Mouse (Mus musculus) c-Kit-positive CD71-negative TER-119-negative erythroid progenitor cells, embryonic 14.5 days (primary cell): ENCODE data around the gene Fmr1.
"Not testable (repeated sequence)": the region's sequence is repeated elsewhere in the genome, so short reads cannot be mapped to it uniquely, and the experiment has no call there.

Experiments
- DNase-seq: peaks from one replicate; pipeline ENCODE4 v3.0.0-alpha.2; 2013; ENCODE audit warnings: low read depth

Gene Fmr1

DNA sequence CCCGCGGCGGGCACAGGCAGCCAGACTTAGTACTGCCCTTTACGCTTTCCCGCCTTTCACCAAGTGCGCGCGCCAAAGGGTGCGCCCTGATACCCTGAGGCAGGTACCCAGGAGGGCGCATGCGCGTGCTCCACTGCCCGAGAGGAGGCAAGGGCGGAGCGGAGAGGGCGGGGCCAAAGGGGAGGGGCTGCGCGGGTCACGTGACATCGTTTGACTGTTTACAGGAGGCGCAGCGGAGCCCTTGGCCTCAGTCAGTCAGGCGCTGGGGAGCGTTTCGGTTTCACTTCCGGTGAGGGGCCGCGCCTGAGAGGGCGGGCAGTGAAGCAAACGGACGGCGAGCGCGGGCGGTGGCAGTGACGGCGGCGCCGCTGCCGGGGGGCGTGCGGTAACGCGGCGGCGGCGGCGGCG lies at the start of gene Fmr1:
TSS of gene Fmr1 (plus strand) at position 209 of the 408 bp plus-strand sequence.
- peak; percentile 79 for DNase-seq

DNA sequence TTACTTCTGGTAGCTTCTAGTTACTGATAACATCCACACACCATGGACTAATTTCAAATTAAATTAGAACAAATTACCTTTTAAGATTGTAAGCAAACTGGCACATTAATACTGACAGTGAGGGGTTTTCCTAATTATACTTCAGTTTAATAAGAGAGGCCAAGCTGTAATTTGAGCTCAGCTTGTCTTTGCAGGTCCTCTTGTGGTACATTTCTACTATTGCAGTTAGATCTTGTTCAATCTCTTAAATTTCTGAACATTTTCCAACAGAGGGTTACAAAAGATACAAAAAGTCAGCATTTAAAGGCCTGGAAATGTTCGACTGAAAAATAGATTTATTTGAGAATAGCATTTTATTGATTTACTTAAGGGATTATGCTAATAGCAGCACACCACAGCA lies 36.7 kb upstream of the Fmr1 start:
- DNase-seq: no peak

DNA sequence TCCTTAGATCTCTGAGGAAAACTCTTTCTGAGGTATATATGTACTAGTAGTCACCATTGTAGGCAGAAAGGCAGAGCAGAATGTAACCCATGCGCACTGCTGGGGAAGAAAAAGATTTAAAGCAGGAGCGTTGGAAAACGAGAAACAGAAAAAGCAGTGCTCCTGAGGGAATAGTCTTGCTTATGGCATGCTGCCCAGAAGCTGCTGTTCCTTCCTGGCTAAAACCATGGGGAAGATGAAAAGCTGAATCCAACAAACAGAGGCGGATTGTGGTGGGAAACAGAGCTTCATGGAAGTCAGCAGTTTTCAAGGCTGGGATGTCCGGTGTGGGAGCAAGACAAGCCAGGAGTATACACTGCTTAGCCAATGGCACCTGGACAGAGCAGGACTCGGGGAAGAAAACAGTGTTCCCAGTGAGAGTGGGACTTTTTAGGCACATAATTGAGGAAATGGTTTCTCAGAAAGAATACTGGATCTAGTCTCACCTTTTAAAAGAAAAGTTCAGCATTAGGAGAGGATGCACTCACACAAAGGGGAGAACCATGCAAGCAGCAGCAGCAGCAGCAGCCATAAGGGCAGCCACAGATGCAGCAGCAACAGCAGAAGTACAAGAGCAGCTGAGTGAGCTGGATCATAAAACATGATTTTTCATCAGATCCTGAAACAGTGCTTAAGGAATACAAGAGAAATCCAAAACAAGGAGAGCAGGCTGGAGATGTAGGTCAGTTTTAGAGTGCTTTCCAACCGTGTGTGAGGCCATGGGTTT lies 33.0 kb upstream of the Fmr1 start:
- DNase-seq: no peak

DNA sequence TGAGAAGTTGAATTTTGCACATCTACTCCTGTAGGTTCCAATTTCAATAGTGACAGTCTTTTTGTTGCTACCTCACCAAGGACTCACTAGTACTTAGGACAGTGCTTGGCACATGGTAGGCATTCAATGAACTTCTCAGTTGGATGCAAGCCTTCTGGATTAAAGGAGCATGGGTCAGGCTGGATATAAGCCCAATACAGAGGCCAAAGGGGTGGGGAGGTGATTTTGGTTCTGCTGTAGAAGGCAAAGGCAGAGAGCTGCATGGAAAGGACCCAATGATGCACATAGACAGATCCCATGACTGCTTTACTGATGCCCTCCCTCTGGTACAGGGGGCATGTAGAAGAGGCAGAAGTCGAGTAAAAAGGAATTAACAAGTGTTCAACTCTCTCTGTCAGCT lies 833 bp upstream of the Fmr1 start:
- no peak for DNase-seq

DNA sequence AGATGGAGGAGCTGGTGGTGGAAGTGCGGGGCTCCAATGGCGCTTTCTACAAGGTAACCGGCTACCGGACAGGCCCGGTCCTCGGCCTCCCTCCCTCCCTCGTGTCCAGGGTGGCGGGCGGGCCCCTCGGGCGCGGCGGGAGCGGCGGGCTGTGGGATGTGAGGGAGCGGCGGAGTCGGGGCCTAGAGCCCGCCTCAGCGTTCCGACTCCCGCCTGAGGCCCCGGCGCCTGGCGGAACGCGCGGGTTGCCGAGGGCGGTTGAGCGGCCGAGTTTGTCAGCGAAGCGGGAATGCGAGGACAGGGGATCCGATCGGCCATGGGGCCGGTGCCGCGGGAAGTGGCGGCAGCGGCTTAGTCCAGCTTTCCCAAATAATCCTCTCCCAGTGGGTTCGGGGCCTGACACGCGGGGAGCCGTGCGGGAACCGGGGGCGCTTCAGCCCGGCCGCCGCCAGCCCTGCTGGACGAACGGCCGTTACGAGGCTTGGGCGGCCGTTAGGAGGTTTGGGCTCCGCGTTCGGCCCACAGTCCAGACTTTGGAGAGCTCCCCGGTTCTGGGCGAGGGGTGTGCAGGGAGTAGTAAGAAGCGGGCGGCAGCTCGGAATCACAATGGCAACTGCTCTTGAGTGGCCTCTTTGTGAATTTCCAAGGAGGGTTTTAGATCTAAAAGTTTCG lies 610 bp downstream of the Fmr1 start:
- no peak for DNase-seq

DNA sequence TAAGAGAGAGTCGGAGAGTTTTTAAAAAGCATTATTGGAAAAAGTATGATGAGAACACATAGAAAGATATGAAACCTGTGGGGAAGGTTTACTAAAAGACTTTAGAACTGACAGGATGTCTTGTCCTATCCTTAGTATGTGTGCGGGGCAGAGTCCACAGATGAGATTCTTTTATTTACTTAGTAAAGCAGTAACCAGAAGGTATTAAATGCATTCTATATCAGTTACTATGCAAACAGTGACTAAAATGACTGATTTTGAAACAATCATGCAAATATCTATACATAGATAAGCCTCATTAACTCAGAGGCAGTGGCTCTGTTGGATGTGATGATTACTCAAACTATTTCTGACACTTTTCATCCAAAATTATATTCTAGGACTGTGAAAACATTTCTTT lies 6.4 kb downstream of the Fmr1 start:
- DNase-seq: no peak

DNA sequence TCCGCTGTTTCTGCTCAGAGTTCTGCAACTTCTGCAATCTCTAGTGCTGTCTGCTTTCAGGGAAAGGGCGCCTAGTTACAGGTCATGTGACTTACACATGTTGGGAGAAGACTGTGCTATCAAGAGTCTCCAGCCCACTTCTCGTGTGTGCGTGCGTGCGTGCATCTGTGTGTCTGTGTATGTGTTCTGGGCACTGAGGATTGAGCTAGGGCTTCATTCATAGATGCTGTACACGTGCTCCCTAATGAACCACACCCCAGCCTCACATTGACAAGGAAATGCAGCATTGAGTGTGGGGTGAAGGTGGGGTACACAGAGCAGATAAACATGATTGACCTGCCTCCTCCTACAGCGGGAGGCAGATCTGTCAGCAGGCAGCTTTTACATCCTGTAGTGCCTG lies 13.6 kb downstream of the Fmr1 start:
- DNase-seq: not testable (repeated sequence)

DNA sequence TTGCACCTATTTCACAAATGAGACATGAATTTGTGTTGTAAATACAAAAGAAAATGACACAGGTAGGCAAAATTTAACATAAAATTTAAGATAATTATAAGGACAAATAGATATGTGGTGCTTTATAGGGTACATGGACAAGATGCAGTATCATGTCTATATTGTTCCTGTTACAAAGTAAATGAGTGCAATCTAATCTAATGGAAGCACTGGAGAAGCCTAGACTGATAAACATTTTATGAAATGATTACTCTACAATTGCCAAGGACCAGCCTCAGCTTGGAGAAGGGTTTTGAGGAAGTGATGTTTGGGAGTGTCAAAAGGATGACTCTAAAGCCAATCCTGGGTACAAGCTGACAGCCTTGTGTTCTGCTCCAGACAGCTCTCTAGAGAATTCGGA lies 58.6 kb downstream of the Fmr1 start:
- DNase-seq: no peak

DNA sequence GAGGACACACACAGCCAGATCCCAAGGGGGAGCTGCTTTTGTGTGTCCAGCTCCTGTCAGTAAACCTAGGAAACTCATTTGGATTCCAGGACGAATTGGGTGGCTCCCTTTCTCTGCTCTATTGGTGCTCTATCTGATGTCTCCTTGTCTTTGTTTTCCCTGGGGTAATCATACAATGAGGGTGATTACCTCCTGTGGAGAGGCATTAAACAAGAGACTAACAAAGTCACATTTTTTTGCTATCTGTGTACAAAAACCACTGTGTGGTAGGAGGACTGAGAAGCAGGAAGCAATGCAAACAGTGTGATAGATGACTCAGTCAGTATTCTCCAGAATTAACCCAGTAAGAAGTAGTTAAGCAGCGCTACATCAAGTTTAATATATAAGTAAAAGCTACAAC lies 61.7 kb downstream of the Fmr1 start:
- DNase-seq: no peak

DNA sequence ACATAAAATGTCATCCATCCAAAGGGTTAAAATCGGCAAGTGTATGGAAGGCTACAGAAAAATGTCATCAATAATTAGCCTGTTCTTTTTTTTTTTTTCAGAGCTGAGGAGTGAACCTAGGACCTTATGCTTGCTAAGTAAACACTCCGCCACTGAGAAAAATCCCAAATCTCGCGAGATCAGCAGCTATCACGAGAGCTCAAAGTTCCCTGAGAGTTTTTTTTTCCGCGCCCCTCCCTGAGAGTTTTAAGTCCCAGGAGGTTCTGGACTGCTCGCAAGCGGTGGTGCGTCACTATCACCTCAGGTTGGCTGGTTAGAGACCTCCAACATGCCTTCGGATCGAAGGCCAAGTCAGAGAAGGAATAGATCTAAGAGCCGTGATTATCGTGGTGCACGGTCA lies 83.3 kb downstream of the Fmr1 start, which contains the start of gene Fmr1nb:
TSS of gene Fmr1nb (plus strand) at position 234 of the 400 bp plus-strand sequence.
- no peak for DNase-seq
